Mouse (Mus musculus) heart, embryonic 14.5 days (tissue): ENCODE measurements at regions not wholly inside any gene's neighbourhood (a gene's known extent, or its start where the extent isn't known, plus 50 kb on each side); places are given as distances from the start of the nearest gene placed in this dataset.

Experiments
- ATAC-seq: fragments of 200-750 bp; cut with Nextera tagmentation; 2 replicates; pipeline ENCODE4 v1.8.0; 2017; ENCODE audit warnings: low read depth, moderate TSS enrichment; ENCODE audit not compliant: insufficient number of reproducible peaks, insufficient read depth, low FRiP score
- H3K27ac ChIP-seq, 2 experiments: fragments of 200-500 bp in 1 of 2; fragments of 300-500 bp in 1 of 2; sonication (generic) in 1 of 2; replicated peaks in 1 of 2; 2 replicates each; pipeline ENCODE4 v1.5.1; 2012 to 2014; ENCODE audit warnings: low read depth in 2 of 2, low read length in 2 of 2, control low read depth in 1 of 2, mild to moderate bottlenecking in 1 of 2, mixed read lengths in 1 of 2; ENCODE audit not compliant: control insufficient read depth in 1 of 2, insufficient read depth in 1 of 2
- H3K27me3 ChIP-seq: fragments of 300-500 bp; sonication (generic); 2 replicates; pipeline ENCODE4 v1.6.1; 2014; ENCODE audit warnings: mild to moderate bottlenecking, low read length, control low read depth; ENCODE audit not compliant: control insufficient read depth, insufficient read depth
- H3K36me3 ChIP-seq: fragments of 300-500 bp; sonication (generic); 2 replicates; pipeline ENCODE4 v1.6.1; 2014; ENCODE audit warnings: mild to moderate bottlenecking, control low read depth, low read length, mixed read lengths; ENCODE audit not compliant: control insufficient read depth, insufficient read depth
- H3K4me1 ChIP-seq, 2 experiments: fragments of 200-500 bp in 1 of 2; fragments of 300-500 bp in 1 of 2; sonication (generic) in 1 of 2; 2 replicates each; pipeline ENCODE4 v1.6.1; 2012 to 2014; ENCODE audit warnings: low read length in 2 of 2, control low read depth in 1 of 2, mixed read lengths in 1 of 2; ENCODE audit not compliant: control insufficient read depth in 2 of 2, insufficient read depth in 2 of 2
- H3K4me2 ChIP-seq: fragments of 300-500 bp; sonication (generic); 2 replicates; pipeline ENCODE4 v1.6.1; 2014; ENCODE audit warnings: mild to moderate bottlenecking, low read length
- H3K4me3 ChIP-seq, 2 experiments: fragments of 200-500 bp in 1 of 2; fragments of 300-500 bp in 1 of 2; sonication (generic) in 1 of 2; 2 replicates each; pipeline ENCODE4 v1.5.1; 2012 to 2014; ENCODE audit warnings: low read length in 2 of 2, mild to moderate bottlenecking in 2 of 2, control low read depth in 1 of 2, low read depth in 1 of 2, moderate library complexity in 1 of 2; ENCODE audit not compliant: control insufficient read depth in 1 of 2, insufficient read depth in 1 of 2
- H3K9ac ChIP-seq: fragments of 300-500 bp; sonication (generic); 2 replicates; pipeline ENCODE4 v1.6.1; 2014; ENCODE audit warnings: mild to moderate bottlenecking, low read length
- H3K9me3 ChIP-seq: fragments of 300-500 bp; sonication (generic); 2 replicates; pipeline ENCODE4 v1.6.1; 2016; ENCODE audit warnings: low read length, control low read depth; ENCODE audit not compliant: control insufficient read depth
- WGBS: fragments of 180-500 bp; shearing (Covaris S2); extraction: QIAGEN DNeasy Blood & Tissue Kit; methylation state at CpG from one replicate; pipeline ENCODE4 v1.1.7; 2014; 5-methylcytosine and 5-hydroxymethylcytosine counted together

DNA sequence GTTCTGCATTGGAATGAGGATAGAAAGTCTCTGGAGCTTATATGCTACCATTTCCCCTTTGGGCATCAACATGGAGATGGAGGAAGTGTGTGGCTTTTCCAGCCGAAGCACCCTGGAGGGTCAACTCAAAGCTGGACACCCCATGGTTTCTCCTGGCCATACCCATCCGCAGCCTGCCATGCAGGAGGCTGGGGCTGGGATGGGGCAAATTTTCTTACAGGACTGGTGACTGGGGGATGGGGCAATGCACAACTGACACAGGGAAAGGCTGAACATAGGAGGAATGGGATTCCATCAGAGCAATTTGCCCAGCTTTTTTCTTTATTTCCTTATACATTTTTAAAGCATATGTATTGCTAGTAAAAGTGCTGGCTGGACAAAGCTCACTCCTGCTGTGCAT, 414.4 kb upstream of the Camk1g start:
- no peaks in the 10 kb centered on the region for H3K36me3 ChIP-seq
- H3K4me1 ChIP-seq = no peaks in the 10 kb centered on the region
- H3K4me2 ChIP-seq = no peak overlapping the region
- H3K27ac ChIP-seq = no peak overlapping the region
- H3K4me3 ChIP-seq = no peak overlapping the region
- 87% methylated on average over 2 of the region's 2 CpGs for WGBS
- no peaks in the 10 kb centered on the region for H3K27me3 ChIP-seq
- no peak overlapping the region for H3K9ac ChIP-seq
- no peaks in the 10 kb centered on the region for H3K9me3 ChIP-seq
- ATAC-seq = no peak

DNA sequence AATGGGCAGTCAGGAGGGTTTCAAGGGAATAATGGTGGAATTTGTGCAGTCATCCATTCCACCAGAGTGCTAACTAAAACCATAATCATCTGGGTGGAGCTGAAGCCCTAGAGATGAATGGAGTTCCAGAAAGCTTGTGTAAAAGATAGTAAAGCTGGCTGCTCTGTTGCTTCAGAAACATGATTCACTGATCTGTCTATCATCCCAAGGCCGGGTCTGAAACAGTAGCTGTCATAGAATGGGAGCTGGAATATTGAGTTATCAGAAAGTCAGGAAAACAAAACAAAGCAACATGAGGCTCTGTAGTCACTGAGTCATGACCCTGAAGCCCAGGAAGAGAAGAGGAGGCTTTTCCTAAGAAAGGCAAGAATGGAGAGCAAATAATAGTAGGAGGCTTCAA, 408.1 kb upstream of the Camk1g start:
- no peak for ATAC-seq
- Histone ChIP-seq H3K9ac (no peak overlapping the region), H3K27ac (no peak overlapping the region), H3K9me3 (no peaks in the 10 kb centered on the region), H3K4me2 (no peak overlapping the region), H3K27me3 (no peaks in the 10 kb centered on the region), H3K36me3 (no peaks in the 10 kb centered on the region), H3K4me1 (no peaks in the 10 kb centered on the region), H3K4me3 (no peak overlapping the region)
- 22% methylated on average over 1 of the region's 1 CpGs for WGBS

DNA sequence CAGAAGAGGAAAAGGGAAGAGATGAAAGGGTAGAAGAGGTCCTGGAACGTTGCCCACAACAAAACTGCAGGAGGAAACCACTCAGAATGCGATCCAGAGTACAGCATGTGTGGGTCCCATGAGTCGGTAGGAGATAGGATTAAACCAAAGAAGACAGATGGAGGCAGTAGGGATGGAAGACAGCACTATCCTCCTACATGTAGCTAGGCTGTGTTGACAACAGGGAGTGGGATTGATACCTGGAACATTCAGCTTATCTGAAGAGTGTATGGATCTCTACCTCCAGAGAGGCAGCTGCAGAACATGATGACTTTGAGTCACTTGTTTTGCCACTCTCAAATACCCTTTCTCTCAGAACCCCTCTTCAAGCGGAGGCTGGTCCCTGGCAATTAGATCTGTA, 399.4 kb upstream of the Camk1g start:
- WGBS = 59% methylated on average over 4 of the region's 4 CpGs
- Histone ChIP-seq H3K27me3 (no peaks in the 10 kb centered on the region), H3K4me2 (no peak overlapping the region), H3K9ac (no peak overlapping the region), H3K4me1 (no peaks in the 10 kb centered on the region), H3K36me3 (no peaks in the 10 kb centered on the region), H3K27ac (no peak overlapping the region), H3K4me3 (no peak overlapping the region), H3K9me3 (no peaks in the 10 kb centered on the region)
- no peak for ATAC-seq

DNA sequence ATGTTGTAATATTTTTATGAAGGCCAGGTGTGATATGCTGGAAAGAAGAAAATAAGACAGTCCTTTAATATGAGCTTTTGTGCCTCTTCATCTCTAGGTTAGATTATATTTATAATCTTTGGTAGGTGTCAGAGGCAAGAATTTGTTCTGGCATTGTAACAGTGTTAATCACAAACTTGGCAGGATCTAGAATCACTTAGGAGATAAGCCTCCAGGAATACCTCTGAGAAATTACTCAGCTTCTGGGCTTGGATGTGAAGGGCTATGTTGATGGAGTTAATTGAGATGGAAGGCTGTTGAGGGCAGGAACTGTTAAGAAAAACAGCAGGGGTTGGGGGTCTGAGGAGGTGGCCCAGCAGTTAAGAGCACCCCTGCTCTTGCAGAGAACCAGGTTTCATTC, 394.0 kb upstream of the Camk1g start:
- Histone ChIP-seq H3K4me2 (no peak overlapping the region), H3K27ac (no peak overlapping the region), H3K9me3 (no peaks in the 10 kb centered on the region), H3K9ac (no peak overlapping the region), H3K27me3 (no peaks in the 10 kb centered on the region), H3K36me3 (no peaks in the 10 kb centered on the region), H3K4me1 (no peaks in the 10 kb centered on the region), H3K4me3 (no peak overlapping the region)
- no peak for ATAC-seq

DNA sequence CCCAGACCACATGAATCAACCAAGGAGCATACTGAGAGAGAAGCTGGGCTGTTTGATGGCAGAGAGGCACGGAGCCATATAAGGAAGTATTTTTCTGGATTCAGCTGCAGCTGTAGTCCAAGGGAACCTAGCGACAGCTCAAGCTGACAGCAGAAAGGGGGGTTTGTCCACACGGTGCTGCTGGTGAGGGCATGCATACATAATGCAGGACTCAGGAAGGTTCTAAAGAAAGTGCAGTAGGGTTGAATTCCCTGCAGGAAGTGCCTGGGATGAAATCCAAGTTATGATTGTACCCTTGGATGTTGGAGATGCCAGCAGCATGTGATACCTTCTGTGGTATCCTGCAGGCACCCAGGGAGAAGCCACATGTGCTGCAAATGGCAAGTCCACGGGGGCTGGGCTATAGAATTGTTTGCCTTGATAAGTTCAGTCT, 381.7 kb upstream of the Camk1g start:
- ATAC-seq = no peak
- H3K9ac ChIP-seq = no peak overlapping the region
- H3K27me3 ChIP-seq = no peaks in the 10 kb centered on the region
- H3K27ac ChIP-seq = no peak overlapping the region
- WGBS = 27% methylated on average over 4 of the region's 4 CpGs
- no peaks in the 10 kb centered on the region for H3K4me1 ChIP-seq
- H3K9me3 ChIP-seq = no peaks in the 10 kb centered on the region
- no peak overlapping the region for H3K4me2 ChIP-seq
- H3K36me3 ChIP-seq = no peaks in the 10 kb centered on the region
- H3K4me3 ChIP-seq = no peak overlapping the region

DNA sequence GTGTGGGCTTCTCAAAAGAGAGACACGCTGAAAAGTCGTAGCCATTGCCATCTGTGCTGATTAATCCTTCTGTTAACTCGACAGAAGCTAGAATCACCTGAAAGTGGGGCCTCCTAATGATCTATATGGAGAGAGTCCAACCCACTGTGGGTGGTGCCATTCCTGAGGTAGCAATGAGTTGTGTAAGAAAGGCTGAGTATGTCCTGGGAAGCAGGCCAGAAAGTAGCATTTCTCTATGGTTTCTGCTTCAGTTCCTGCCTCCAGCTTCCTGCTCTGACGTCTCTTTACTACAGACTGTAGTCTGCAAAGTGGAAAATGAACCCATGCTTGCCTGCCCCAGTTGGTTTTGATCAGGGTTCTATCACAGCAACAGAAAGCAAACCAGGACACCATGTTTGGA, 380.8 kb upstream of the Camk1g start:
- no peaks in the 10 kb centered on the region for H3K36me3 ChIP-seq
- 54% methylated on average over 4 of the region's 4 CpGs for WGBS
- H3K27ac ChIP-seq = no peak overlapping the region
- no peak overlapping the region for H3K4me3 ChIP-seq
- no peaks in the 10 kb centered on the region for H3K9me3 ChIP-seq
- ATAC-seq = no peak
- H3K4me1 ChIP-seq = no peaks in the 10 kb centered on the region; a peak in 1 of 4 replicates
- no peaks in the 10 kb centered on the region for H3K27me3 ChIP-seq
- H3K4me2 ChIP-seq = no peak overlapping the region
- no peak overlapping the region for H3K9ac ChIP-seq

DNA sequence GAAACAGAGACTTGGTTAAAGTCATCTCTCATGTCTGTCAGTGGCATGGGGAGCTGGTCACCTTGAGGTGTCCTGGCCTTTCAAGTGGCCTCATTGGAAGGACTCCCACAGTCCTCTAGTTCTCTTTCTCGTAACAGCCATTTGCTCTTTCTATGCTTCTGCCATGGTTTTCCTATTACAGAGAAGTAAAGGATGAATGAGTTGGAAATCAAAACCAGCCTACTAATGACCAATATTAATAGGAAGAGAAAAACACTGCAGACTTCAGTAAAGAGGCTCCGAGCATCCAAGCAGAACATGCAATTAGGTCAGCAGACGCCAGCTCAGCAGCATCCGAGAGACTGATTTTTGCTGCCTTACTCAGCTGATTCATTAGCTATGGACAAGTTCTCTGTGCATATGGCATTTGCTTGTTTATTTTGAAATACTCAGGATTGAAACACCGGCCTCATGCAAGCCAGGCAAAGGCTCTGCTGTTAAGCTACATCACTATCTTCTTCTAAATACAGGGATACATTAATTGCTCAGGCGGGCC, 377.4 kb upstream of the Camk1g start:
- no peak for ATAC-seq
- H3K4me3 ChIP-seq = no peak overlapping the region
- no peak overlapping the region for H3K4me2 ChIP-seq
- WGBS = 81% methylated on average over 6 of the region's 6 CpGs
- H3K36me3 ChIP-seq = no peaks in the 10 kb centered on the region
- no peaks in the 10 kb centered on the region for H3K27me3 ChIP-seq
- no peaks in the 10 kb centered on the region; a peak in 1 of 4 replicates for H3K4me1 ChIP-seq
- H3K9me3 ChIP-seq = no peaks in the 10 kb centered on the region
- H3K27ac ChIP-seq = no peak overlapping the region
- H3K9ac ChIP-seq = no peak overlapping the region

DNA sequence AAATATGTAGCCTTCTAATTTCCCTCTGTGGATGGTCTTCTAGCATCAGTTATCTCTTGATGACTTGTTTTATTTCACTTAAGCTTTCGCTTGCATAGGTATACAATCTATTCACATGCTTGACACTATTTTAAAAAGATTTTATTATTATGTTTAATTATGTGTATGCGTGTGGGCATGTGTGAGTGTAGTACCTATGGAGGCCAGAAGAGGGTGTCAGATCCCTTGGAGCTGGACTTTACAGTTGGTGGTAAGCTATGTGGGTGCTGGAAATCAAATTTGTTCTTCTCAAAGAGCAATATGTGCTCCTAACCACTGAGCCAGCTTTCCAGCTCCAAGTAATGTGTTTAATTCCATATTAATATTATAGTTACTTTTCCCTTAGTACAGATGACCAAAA, 372.6 kb upstream of the Camk1g start:
- H3K9me3 ChIP-seq = no peaks in the 10 kb centered on the region
- H3K4me1 ChIP-seq = no peaks in the 10 kb centered on the region; a peak in 1 of 4 replicates
- WGBS = 86% methylated on average over 2 of the region's 2 CpGs
- no peak overlapping the region for H3K4me3 ChIP-seq
- no peaks in the 10 kb centered on the region for H3K27me3 ChIP-seq
- no peak overlapping the region for H3K27ac ChIP-seq
- no peaks in the 10 kb centered on the region for H3K36me3 ChIP-seq
- H3K9ac ChIP-seq = no peak overlapping the region
- ATAC-seq = no peak
- no peak overlapping the region for H3K4me2 ChIP-seq
